ENCODE assay signal across 15 mouse cellular contexts in the genomic region with DNA sequence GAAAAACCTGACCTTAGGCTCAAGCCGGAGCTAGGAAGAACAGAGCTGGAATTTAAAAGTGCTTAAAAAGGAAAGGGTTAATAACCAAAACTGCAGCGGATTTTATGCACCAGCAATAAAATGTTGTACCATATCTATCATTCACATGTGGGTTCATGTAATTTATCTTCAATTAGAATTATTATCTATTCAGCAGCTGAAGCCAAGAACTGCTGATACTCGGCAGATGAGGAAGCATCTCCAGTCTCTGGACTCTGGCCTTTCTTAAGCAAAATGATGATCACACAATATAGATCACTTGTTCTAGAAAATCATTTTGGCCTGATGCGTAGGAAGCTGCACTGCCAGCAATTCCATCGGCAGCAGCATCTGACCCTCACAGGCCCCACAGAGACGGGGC.
"Had no signal": no experiment of that assay in that cellular context is flagged by ENCODE, and none has a peak within 500 bp of the region (broad histone marks: within the 10 kb centered on the region; RNA-seq: fewer than 3 reads in every experiment).

No protein-coding gene starts in this region.

- ATAC-seq: liver, embryonic 12.5 days; midbrain, embryonic 13.5 days had no signal

- H3K4me3 ChIP-seq: layer of hippocampus, adult 2 months; limb, embryonic 10.5 days; limb, embryonic 13.5 days; liver, embryonic 12.5 days; liver, embryonic 15.5 days; lung, embryonic 15.5 days; midbrain, embryonic 13.5 days had no signal

- H3K4me2 ChIP-seq: limb, embryonic 13.5 days; liver, embryonic 12.5 days; liver, embryonic 15.5 days; lung, embryonic 15.5 days; midbrain, embryonic 13.5 days had no signal

- DNase-seq: kidney, adult 2 months; layer of hippocampus, adult 9-11 months; liver; lung, adult 18-20 months; lung, postnatal 10 days; lung, postnatal 36 days; thymus, postnatal 36 days had no signal

- H3K9me3 ChIP-seq: limb, embryonic 10.5 days; limb, embryonic 13.5 days; liver, embryonic 12.5 days; liver, embryonic 15.5 days; lung, embryonic 15.5 days; midbrain, embryonic 13.5 days had no signal

- H3K4me1 ChIP-seq: limb, embryonic 13.5 days; liver, embryonic 15.5 days; lung, embryonic 15.5 days; midbrain, embryonic 13.5 days had no signal

- H3K27ac ChIP-seq: kidney, postnatal 0 days; layer of hippocampus, adult 2 months; limb, embryonic 10.5 days; limb, embryonic 13.5 days; liver, embryonic 12.5 days; liver, embryonic 15.5 days; lung, embryonic 15.5 days; midbrain, embryonic 13.5 days had no signal

- H3K9ac ChIP-seq: limb, embryonic 13.5 days; liver, embryonic 12.5 days; liver, embryonic 15.5 days; lung, embryonic 15.5 days; midbrain, embryonic 13.5 days had no signal

- H3K27me3 ChIP-seq: limb, embryonic 13.5 days; liver, embryonic 12.5 days; liver, embryonic 15.5 days; lung, embryonic 15.5 days; midbrain, embryonic 13.5 days had no signal
